Mouse (Mus musculus) erythroblast, embryonic 14.5 days (primary cell): ENCODE data around the gene Gm37240.

Experiments used
- GATA1 ChIP-seq: IDR thresholded peaks from 2 replicates; pipeline ENCODE4 v1.6.1; 2012; ENCODE audit warnings: low read length, inconsistent platforms, mixed read lengths
- TAL1 ChIP-seq: IDR thresholded peaks from 3 replicates; pipeline ENCODE4 v1.6.1; 2012; ENCODE audit warnings: low read length, inconsistent platforms, mixed read lengths

DNA sequence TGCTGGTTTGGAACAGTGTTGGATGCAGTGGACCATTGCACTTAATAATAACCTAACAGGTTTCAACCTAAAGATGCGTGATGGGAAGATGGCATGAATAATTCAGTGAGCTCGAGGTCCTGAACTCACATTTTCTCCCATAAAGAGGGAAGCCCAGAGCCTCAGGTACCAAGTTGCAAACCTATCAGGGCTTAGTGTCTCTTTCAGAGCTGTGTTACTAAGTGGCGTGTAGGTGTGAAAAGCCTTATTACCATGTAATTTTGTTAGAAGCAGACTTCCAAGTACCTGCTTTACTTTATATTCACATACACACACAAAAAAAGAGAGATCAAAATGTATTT lies 548.6 kb downstream of the Gm37240 start:
- TF ChIP-seq TAL1 (no peak), GATA1 (no peak)
